Mouse (Mus musculus): ENCODE data around the gene Gabrb2. TPM values are rescaled to one million over a fixed set of nuclear protein-coding genes. Genes with fewer than 3 reads are reported as not detected.

The Gabrb2 gene
- polyA plus RNA-seq (2015; fragmentation: Nextera tagmentation; extraction: Ambion mirVana), result 30.6 and 35.0 TPM in 2 replicates

- no peaks in the 10 kb centered on the region for H3K9me3 ChIP-seq
- H3K4me2 ChIP-seq (replicated peaks), result peak within 1 kb of the TSS; percentile 72
- peak within 1 kb of the TSS; percentile 91 for H3K27ac ChIP-seq
- peaks cover 26% of the 10 kb centered on the region for H3K4me1 ChIP-seq (replicated peaks)
- H3K27me3 ChIP-seq, result no peaks in the 10 kb centered on the region
- WGBS, result 28% methylated on average over 19 of the region's 20 CpGs
- H3K4me3 ChIP-seq (replicated peaks), result peak within 1 kb of the TSS; percentile 63
- peak within 1 kb of the TSS; percentile 75 for H3K9ac ChIP-seq (replicated peaks)
- peak; percentile 53 for ATAC-seq
- no peaks in the 10 kb centered on the region for H3K36me3 ChIP-seq
These were observed at the start of gene Gabrb2 for GRCm38 (mm10) chr11:42418996-42419782. Gabrb2 (plus strand) TSS chr11:42419757.

- no peaks in the 10 kb centered on the region for H3K4me1 ChIP-seq (replicated peaks)
- H3K4me3 ChIP-seq (replicated peaks), result no peak overlapping the region
- no peaks in the 10 kb centered on the region for H3K27me3 ChIP-seq
- H3K9me3 ChIP-seq, result no peaks in the 10 kb centered on the region
- no peaks in the 10 kb centered on the region for H3K36me3 ChIP-seq
- H3K4me2 ChIP-seq (replicated peaks), result no peak overlapping the region
- H3K27ac ChIP-seq, result no peak overlapping the region
- 86% methylated on average over 2 of the region's 2 CpGs for WGBS
- no peak for ATAC-seq
- no peak overlapping the region for H3K9ac ChIP-seq (replicated peaks)
These were observed 40.6 kb upstream of the Gabrb2 start for GRCm38 (mm10) chr11:42378983-42379382.

GRCm38 (mm10) chr11:42386486-42386885 is 33.1 kb upstream of the Gabrb2 start:
- Histone ChIP-seq H3K27ac (no peak overlapping the region), H3K9me3 (no peaks in the 10 kb centered on the region), H3K36me3 (no peaks in the 10 kb centered on the region), H3K4me1 (replicated peaks) (no peaks in the 10 kb centered on the region), H3K9ac (replicated peaks) (no peak overlapping the region), H3K4me2 (replicated peaks) (no peak overlapping the region), H3K27me3 (no peaks in the 10 kb centered on the region), H3K4me3 (replicated peaks) (no peak overlapping the region)
- ATAC-seq, result no peak
- 87% methylated on average over 4 of the region's 4 CpGs for WGBS

GRCm38 (mm10) chr11:42390682-42391290 is 28.8 kb upstream of the Gabrb2 start:
- no peaks in the 10 kb centered on the region for H3K27me3 ChIP-seq
- H3K4me1 ChIP-seq (replicated peaks), result no peaks in the 10 kb centered on the region
- H3K4me3 ChIP-seq (replicated peaks), result no peak overlapping the region
- H3K9me3 ChIP-seq, result no peaks in the 10 kb centered on the region
- H3K27ac ChIP-seq, result no peak overlapping the region
- WGBS, result 74% methylated on average over 3 of the region's 3 CpGs
- no peak overlapping the region for H3K9ac ChIP-seq (replicated peaks)
- no peak overlapping the region for H3K4me2 ChIP-seq (replicated peaks)
- H3K36me3 ChIP-seq, result no peaks in the 10 kb centered on the region
- ATAC-seq, result no peak

- Histone ChIP-seq H3K9me3 (no peaks in the 10 kb centered on the region), H3K4me3 (replicated peaks) (no peak overlapping the region), H3K27me3 (no peaks in the 10 kb centered on the region), H3K9ac (replicated peaks) (no peak overlapping the region), H3K4me2 (replicated peaks) (no peak overlapping the region), H3K36me3 (no peaks in the 10 kb centered on the region), H3K27ac (no peak overlapping the region), H3K4me1 (replicated peaks) (no peaks in the 10 kb centered on the region)
- WGBS, result 80% methylated on average over 4 of the region's 4 CpGs
- no peak for ATAC-seq
These were observed 26.1 kb upstream of the Gabrb2 start for GRCm38 (mm10) chr11:42393451-42393850.

- H3K4me2 ChIP-seq (replicated peaks), result peak overlapping the region; percentile 72
- H3K9ac ChIP-seq (replicated peaks), result peak overlapping the region; percentile 75
- H3K27me3 ChIP-seq, result no peaks in the 10 kb centered on the region
- H3K9me3 ChIP-seq, result no peaks in the 10 kb centered on the region
- WGBS, result 1% methylated on average over 21 of the region's 40 CpGs
- ATAC-seq, result peak; percentile 88
- peak overlapping the region; percentile 63 for H3K4me3 ChIP-seq (replicated peaks)
- H3K27ac ChIP-seq, result peak overlapping the region; percentile 91
- no peaks in the 10 kb centered on the region for H3K36me3 ChIP-seq
- H3K4me1 ChIP-seq (replicated peaks), result peaks cover 30% of the 10 kb centered on the region
These were observed 455 bp downstream of the Gabrb2 start for GRCm38 (mm10) chr11:42419791-42420633.

- peak overlapping the region; percentile 72 for H3K4me2 ChIP-seq (replicated peaks)
- under 1% methylated on average over 21 of the region's 21 CpGs for WGBS
These were observed 1.3 kb downstream of the Gabrb2 start for GRCm38 (mm10) chr11:42420634-42421470.

GRCm38 (mm10) chr11:42423231-42423630 is 3.7 kb downstream of the Gabrb2 start:
- Histone ChIP-seq H3K4me3 (replicated peaks) (no peak overlapping the region; the same call in none of the 2 replicates), H3K9me3 (no peaks in the 10 kb centered on the region), H3K36me3 (no peaks in the 10 kb centered on the region), H3K27ac (no peak overlapping the region), H3K9ac (replicated peaks) (no peak overlapping the region), H3K27me3 (no peaks in the 10 kb centered on the region), H3K4me1 (replicated peaks) (peaks cover 30% of the 10 kb centered on the region), H3K4me2 (replicated peaks) (peak overlapping the region; percentile 72)
- no peak for ATAC-seq
- WGBS, result 5% methylated on average over 3 of the region's 3 CpGs

More at GRCm38 (mm10) chr11:42420634-42421470, 1.3 kb downstream of the Gabrb2 start:
- ATAC-seq, result peak; percentile 57
- H3K36me3 ChIP-seq, result no peaks in the 10 kb centered on the region
- H3K27ac ChIP-seq, result peak overlapping the region; percentile 91
- no peaks in the 10 kb centered on the region for H3K27me3 ChIP-seq
- H3K4me1 ChIP-seq (replicated peaks), result peaks cover 30% of the 10 kb centered on the region
- peak overlapping the region; percentile 63 for H3K4me3 ChIP-seq (replicated peaks)
- peak overlapping the region; percentile 75 for H3K9ac ChIP-seq (replicated peaks)
- no peaks in the 10 kb centered on the region for H3K9me3 ChIP-seq

- no peak for ATAC-seq
- no peak overlapping the region for H3K4me3 ChIP-seq (replicated peaks)
- no peaks in the 10 kb centered on the region for H3K9me3 ChIP-seq
- no peak overlapping the region for H3K9ac ChIP-seq (replicated peaks)
- no peaks in the 10 kb centered on the region for H3K27me3 ChIP-seq
- no peak overlapping the region for H3K4me2 ChIP-seq (replicated peaks)
- no peak overlapping the region for H3K27ac ChIP-seq
- no peaks in the 10 kb centered on the region for H3K4me1 ChIP-seq (replicated peaks)
- peaks cover 7% of the 10 kb centered on the region; the same call in 1 of the 2 replicates for H3K36me3 ChIP-seq
These were observed 11.9 kb downstream of the Gabrb2 start for GRCm38 (mm10) chr11:42431495-42431894.

- H3K4me3 ChIP-seq (replicated peaks), result no peak overlapping the region
- no peaks in the 10 kb centered on the region for H3K36me3 ChIP-seq
- no peak overlapping the region for H3K4me2 ChIP-seq (replicated peaks)
- H3K27me3 ChIP-seq, result no peaks in the 10 kb centered on the region
- H3K9me3 ChIP-seq, result no peaks in the 10 kb centered on the region
- ATAC-seq, result no peak
- no peak overlapping the region for H3K27ac ChIP-seq
- 84% methylated on average over 2 of the region's 2 CpGs for WGBS
- no peak overlapping the region for H3K9ac ChIP-seq (replicated peaks)
- no peaks in the 10 kb centered on the region for H3K4me1 ChIP-seq (replicated peaks)
These were observed 19.4 kb downstream of the Gabrb2 start for GRCm38 (mm10) chr11:42438978-42439377.

GRCm38 (mm10) chr11:42443641-42444040 is 24.1 kb downstream of the Gabrb2 start:
- Histone ChIP-seq H3K4me2 (replicated peaks) (no peak overlapping the region), H3K4me3 (replicated peaks) (no peak overlapping the region), H3K4me1 (replicated peaks) (no peaks in the 10 kb centered on the region), H3K9ac (replicated peaks) (no peak overlapping the region), H3K27me3 (no peaks in the 10 kb centered on the region), H3K27ac (no peak overlapping the region), H3K9me3 (no peaks in the 10 kb centered on the region), H3K36me3 (no peaks in the 10 kb centered on the region)
- no peak for ATAC-seq

Measured in midbrain, embryonic 13.5 days (tissue).